Mouse (Mus musculus) ovary, adult 18-20 months (tissue): ENCODE data around the gene Sdc3.

Source experiments
- DNase-seq: peaks from one replicate; pipeline ENCODE4 v3.0.0; 2022; ENCODE audit warnings: low spot score, mixed read lengths

The Sdc3 gene

DNA sequence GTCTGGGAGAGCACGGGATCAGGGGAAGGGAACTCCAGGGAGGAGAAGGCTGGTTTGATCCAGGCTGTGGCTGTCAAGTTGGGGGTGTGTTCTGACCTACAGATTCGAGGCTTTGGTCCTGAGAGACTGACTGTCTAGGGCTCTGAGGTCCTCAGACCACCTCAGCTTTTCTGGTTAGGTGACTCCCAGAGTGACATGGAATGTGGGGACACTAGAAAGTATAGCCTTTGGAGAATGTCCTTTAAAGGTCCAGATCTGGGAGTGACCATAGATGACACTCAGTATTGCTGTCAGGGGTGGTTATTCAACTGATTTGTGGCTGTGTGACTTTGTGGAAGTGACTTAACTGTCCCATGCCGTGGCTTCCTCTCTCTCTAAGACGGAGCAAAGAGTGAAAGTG lies 2.4 kb downstream of the Sdc3 start:
- no peak for DNase-seq

DNA sequence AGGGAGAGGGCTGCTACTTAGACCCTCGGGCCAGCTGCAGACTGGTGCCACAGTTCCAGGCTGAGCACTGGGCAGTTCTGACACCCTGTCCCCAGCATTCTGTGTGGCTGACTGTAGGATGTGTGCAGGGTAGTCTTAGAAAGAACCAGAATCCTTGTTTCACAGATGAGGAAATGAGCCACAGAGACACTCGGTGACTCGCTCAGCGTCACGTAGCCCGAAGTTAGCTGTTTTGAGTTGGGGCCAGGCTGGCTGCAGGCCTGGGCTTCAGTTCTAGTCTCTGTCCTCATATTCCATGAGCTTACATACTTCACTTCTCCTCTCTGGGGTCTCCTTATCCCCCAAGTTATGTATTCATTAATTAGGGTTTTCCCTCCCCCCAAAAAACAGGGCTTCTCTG lies 3.6 kb downstream of the Sdc3 start:
- DNase-seq = no peak

DNA sequence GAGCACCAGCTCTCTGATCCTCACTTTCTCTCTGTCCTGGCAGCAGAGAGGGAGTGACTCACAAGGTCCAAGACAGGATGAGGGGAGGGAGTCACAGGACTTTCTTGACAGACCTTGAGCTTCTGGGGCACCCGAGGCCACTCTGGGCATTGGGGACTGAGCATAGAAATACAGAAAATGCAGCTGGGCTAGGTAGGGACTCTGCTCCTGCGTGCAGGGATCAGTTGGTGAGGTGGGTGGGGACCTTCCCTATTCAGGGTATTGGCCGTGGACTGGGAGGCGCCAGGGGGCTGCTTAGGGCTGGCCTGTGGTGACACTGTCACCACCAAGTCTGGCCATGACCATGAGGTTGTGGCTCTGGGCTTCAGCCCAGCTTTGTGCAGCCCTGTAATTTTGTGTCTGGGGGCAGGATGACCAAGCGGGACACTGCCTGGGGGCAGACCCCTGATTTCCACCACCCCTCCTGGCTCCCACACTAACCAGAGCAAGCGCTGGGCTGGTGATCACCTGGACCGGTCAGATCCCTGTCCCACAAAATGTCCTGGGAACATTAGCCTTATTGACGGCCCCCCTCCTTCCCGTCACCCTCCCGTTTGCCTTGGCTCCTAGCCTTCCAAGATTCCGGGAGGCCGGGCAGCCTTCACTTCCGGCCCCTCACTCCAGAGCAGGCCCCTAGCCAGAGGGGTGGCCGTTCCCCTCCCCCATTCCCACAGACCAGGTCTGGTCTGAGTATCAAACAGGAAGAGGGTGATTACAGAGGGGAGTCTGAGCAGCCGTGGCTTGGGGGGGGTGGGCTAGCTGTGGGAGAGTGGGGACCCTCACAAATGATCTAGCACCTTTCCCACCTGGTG lies 5.1 kb downstream of the Sdc3 start:
- DNase-seq = no peak

DNA sequence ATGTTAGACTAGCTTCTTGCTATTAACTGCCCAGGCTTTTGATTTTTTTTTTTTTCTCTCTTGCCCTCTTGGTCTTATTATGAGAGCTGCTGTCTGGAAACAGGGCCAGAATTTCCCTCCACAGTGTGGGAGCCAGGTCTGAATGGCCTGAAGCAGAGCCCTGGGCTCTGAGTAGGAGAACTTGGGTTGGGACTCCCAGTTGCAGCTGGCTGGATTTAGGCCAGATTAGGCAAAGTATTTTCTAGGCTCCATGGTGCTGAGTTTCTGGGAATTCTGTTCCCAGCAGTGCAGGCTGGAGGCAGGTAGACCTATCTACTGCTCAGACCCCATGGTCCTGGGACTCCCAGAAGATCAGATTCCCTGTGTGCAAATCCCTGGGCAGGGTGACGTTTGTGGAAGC lies 6.1 kb downstream of the Sdc3 start:
- no peak for DNase-seq

DNA sequence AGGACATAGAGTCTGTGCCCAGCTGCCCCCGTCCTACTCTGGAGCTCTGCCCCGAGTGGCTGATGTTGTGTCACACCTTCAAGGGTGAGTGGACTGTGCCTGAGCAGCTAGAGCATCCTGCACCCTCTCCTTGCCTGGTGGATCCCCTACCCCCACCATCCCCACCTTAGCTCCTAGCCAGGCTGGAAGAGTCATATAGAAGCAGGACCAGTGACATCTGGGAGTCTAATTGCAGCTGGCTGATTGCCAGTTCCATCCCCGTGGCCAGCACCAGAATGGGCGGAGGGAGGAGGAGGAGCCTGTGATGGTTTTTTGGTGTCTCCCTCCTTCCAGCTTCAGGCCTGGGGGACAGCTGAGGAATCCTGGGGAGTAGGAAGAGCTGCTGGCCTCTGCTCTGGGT lies 6.8 kb downstream of the Sdc3 start:
- DNase-seq = no peak

DNA sequence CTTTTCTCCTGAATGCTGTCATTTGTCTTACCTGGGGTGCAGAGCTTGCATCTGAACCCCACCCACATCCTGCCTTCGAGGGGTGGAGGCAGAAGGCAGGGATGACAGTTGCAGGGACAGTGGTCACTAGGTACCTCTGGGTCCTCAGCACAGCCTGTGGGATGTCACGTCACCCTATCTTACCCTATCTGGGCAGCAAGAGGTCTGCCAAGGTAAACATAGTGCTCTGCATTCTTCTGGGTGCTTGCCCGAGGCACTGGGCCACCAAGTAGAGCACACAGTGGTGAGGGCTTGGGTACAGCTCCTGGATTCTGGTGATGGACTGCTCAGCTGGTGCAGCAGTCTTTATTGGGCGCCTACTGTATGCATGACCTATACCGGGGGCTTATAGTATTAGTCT lies 7.2 kb downstream of the Sdc3 start:
- DNase-seq = no peak

DNA sequence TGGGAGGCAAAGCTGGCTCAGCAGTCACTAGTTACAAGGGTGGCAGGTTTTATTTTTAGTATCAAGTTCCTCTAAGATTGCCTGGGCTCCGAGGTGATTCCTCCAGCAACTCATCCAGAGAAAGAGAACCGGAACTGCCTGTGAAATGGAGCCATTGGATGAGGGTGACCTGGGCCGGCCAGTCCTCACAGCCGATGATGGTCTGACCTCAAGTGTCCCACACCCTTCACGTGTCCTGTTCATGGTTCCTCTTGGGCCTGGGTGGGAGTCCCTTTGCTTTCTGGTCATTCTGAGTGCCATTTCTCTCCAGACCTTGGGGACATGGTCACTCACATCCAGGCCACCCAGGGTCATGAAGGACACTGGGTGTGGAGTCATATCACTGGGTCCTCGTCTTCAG lies 7.8 kb downstream of the Sdc3 start:
- no peak for DNase-seq

DNA sequence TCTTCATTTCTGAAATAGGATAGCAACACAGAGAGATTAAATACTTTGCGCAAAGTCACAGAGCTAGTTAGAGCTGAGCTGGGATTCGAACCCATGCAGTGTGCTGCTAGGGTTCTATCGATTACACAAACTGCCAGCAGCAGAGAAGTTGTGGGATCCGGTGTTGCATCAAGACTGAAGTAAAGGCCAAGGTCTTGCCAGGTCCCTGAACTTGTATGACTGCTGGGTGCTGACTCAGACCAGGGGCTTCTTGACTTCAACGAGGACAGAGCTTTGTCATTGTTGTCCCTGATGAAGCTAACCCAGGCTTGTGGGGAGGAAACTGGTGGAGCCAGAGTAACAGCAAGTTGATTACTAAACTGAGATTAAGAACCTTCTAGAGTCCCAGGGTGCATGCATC lies 8.9 kb downstream of the Sdc3 start:
- DNase-seq = no peak

DNA sequence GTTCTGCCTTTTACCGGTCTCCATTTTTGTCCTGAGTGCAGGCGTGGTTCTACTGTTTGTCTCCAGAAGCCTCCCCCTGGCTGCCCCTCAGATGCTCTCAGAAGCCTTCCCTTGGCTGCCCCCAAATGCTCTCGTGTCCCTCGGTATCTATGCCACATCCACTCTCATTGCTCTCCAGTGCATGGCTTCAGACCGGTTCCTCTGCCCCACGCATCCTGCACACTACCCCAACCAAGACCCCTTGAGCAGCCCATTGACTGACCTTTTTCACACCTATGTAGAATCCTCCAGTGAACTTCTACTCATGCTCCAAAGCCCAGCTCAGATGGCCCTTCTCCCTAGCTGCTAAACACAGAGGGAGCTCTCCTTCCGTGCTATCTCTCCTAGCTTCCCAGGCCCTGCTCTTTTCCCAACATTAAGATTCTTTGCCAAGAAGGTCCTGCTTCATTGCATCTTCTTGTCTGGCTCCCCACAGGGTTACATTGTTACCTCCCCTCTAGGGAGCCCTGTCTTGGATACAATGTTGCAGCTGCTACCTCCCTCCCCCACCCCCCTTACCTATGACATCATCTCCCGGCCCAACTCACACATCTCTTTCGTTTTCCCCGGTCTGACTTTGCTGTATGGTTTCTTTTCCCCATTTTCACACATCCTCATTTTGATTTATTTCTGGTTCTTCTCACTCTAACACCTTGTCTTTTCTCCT lies 9.4 kb downstream of the Sdc3 start:
- no peak for DNase-seq

DNA sequence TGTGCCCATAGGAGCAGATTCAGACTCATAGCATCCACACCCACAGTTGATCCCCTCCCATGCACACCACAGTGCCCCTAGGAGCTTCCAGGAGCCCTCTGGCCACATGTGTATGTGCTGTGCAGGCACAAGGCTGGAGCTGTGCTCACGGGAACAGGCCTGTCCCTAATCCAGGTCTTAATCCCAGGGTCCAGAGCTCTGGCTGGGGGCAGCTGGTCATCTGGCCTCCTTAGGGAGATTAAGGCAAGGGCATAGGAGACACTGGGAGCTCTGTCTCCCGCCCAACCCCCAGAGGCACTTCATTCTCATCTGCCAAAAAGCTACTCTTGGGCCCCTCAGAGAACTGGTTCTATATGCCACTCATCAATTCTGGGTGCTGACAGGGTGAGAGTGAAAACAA lies 11.3 kb downstream of the Sdc3 start:
- no peak for DNase-seq

DNA sequence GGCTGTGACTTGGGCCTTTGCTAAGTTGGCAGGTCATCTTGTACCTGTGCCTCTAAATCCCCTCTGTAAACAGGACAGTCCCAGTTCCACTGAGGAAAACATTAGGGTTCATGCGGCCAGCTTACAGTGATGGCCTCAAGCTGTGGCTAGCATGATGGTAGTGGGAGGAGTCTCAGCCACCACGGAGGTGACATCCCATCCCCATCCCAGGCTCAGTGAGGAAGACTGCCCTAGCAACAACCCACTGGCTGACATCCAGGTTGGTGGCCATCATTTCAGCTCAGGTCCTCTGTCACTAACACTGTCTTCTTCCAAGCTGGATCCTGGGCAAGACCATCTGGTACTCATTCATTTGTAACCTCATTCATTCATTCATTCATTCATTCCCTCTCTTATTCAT lies 12.0 kb downstream of the Sdc3 start:
- no peak for DNase-seq

DNA sequence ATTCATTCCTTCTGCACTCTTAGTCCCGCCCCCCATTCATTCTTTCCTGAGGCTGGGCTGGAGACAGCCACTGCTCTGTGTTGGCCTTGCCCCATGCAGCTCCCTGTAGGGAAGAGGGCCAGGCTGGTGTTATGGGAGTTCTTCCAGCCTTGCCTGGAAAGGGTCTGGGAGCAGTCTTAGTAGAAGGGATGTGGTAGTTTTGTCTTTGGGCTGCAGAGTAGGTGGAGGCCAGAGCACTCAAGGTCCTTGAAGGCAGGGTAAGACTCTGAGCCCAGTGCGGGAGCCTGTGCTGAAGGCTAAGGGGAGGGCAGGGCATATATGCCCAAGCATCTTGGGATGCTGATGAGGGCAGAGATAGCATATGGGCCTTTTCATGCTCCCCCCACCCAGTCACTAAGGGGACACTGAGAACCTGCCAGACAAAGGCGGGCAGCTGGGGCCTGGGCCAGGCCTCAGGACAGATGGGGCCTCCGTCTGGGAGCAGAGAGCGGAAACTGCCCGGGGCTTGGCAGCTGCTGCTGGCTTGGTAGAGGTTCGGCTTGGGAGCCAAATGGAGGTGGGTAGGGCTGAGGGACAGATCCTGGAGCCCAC lies 12.5 kb downstream of the Sdc3 start:
- DNase-seq = no peak

DNA sequence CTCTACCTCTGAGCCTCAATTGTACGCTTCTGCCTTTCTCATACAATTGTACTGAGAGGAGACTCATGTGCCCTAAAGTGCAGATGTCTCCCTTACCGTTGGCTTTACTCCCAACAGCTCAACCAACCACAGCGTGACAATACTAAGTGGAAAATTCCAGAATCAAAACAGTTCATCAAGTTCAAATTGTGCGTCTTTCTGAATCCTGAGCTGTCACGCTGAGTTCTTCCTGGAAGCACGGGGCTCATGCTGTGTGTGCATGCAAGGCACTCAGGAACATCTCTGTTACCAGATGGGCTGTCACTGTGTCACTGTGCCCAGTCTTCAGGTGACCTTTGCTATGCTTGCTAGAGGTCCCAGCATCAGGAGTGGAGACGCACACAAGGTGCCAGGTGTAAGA lies 13.4 kb downstream of the Sdc3 start:
- DNase-seq = no peak

DNA sequence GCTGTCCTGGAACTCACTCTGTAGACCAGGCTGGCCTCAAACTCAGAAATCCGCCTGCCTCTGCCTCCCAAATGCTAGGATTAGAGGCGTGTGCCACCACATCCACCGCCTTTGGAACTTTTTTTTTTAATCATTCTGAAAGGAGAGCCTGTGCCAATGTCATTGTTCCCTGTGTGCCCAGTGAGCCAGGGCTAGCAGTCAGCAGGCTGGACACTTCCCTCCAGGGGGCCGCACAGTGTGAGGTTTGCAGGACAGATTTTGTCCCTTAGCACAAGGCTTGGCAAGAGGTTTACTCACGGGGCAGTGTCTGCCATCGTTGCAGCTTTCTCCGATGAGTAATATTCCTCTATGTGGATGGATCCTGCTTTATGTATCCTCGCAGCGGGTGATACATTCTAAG lies 14.4 kb downstream of the Sdc3 start:
- no peak for DNase-seq

DNA sequence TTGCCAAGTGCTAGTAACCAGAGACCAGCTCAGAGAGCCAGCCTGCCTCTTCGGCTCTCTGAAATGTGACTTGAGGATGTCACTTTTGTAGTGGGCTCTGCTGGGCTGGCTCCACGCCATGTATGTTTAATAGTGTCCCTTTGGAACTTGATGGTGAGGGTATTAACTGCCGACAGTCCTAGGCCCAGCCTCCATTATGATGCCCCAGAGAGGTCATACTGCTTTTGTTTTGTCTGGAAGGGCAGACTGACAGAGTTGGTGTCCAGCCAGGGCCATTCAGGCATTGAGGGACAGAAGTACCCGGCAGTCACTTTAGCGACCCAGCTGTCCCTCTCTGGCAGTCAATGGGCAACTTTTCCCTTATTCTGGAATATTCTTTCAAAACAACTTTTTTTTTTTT lies 17.4 kb downstream of the Sdc3 start:
- no peak for DNase-seq

DNA sequence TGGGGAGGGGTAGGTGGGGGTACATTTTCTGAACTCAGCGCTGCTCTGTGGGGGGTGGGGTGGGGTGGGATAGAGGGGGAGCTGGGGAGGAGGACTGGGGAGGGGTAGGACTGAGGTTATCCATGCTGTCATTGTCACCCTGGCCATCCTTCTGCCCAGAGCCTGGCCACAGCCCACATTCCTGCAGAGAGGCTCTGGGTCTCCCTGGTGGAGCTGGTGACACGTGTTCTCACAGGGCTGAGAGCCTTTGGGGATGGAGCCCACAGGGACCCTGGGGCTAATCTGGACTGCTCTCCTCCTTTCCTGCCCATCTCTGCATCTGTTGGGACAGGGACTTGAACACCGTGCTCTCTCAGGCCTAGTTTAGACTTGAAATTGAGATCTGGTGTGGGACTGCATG lies 18.5 kb downstream of the Sdc3 start:
- no peak for DNase-seq

DNA sequence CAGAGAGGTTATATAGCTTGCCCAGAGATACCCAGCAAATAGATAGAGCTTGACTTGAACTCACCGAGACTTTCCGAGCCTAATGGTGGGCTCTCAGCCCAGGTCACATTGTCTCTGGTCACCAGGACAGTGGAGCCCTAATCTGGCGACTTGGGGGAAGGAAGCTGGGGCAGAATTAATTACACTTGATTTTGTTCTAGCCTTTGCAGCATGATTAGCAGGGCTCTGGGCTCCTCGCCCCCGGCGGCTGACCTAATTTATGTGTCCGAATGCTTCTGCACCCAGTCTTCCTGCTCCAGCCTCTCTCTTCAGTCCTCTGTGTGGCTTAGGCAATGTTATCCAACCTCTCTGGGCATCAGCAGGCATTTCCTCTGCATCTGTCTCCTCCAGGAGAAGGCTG lies 19.0 kb downstream of the Sdc3 start:
- DNase-seq = no peak

DNA sequence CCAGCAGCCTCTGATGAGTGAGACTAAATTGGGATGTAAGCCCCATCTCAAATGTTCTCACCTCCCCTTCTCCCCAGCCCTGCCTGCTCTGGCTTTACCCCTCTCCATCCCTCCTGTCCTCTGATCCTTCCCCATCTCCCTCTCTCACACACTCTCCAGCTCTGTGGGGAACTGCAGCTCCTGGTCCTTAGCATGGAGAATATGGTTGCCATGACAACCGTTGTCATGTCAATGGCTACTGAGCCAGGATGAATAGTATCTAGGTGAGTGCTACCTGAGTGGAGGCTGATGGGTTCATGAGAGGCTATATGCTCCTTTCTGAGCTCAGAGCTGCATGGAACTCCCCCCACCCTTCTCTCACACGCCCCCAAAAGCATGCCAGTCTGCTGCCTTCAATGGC lies 21.6 kb downstream of the Sdc3 start:
- DNase-seq = no peak

DNA sequence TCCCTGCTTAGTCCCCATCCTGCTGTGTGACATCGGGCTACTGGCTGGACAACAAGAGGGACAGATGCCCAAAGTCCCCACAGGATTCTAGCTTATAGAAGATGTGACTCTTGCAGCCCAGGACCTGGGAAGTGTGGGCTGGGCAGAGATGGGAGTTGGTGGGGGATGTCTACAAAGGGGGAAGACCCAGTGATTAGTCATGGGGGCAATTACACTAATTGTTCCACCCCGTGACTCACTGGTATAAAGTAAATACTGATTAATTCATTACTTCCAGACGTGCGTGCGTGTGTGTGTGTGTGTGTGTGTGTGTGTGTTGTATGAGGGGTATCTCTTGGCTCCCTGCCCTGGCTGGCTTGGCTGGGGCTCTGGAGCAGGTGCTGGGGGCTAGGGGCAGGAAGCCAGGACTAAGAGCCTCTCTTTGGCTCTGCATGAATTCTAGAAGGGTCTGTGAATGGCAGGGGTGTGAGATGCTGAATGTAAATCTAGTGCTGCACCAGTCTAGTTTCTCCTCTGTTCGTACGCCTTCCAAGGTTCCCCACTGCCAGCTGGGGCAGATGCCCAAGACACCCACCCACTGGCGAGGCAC lies 22.5 kb downstream of the Sdc3 start:
- DNase-seq = no peak

DNA sequence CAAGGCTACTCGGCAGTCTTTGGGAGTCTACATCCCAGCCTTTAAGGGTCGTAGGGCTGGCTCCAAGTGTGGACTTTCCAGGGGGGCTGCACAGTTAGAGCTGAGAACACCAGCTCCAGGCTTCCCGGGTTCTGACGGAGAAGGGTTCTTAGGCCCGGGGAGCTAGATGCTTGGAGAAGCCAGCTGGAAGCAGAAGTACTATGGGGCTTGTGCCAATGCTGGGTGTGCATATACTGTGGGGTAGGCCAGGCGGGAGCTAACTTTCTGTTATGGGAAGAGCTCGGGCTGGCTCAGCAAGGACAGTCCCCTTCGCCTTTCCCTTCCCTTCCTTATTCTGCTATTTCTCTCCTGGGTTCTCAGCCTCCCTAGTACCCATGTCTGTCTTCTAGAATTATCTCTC lies 23.5 kb downstream of the Sdc3 start:
- no peak for DNase-seq

DNA sequence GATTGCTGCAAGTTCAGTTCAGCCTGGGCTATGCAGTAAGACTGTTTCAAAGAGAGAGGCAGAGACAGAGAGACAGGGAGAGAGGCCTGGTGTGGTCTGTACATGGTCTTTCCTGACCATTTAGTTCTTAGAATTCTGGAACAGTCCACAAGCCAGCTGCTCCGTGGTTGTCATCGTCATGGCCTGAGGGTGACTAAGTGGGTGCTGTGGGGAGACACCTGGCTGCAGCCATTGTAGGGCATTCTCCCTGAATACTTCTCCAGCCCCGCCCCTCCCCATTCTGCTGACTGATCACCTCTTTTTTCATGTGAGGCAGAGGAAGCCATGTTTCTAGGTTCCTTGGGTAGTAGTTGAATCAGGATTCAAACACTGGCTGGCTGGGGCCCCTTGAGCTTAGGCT lies 27.5 kb downstream of the Sdc3 start:
- DNase-seq = no peak

DNA sequence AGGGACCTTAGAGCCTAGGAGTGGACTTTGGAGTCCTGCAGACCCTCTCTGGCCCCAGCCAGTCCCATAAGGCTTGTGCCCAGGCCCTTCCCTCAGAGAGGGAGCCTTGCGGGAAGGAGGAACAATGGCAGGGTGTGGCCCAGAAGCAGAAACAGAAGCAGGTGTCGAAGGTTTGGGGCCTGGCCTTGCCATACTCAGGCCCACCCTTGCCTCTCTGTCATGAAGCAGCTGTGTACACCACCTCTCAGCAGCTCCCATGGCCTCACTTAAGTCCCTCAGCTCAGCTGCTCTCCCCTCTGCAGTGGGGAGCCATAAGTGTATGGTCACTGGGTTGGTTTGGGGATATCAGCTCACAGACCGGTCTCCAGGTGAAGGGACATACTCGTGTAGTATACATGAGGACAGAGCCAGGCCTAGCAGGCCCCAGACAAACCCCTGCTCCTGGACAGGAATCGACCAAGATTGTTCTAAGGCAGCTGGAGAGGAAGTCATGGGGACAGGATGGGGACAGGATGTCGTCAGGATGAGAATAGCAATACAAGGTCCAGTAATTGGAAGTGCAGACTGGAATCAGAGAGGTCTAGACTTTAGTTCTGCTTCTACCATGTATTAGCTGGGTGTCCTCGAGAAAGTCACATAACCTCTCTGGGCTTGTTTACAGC lies 28.4 kb downstream of the Sdc3 start:
- DNase-seq = no peak
